Mouse (Mus musculus): Measurements from ENCODE around the gene Stk39. TPM values are rescaled to one million over a fixed set of nuclear protein-coding genes. Genes with fewer than 3 reads are reported as not detected.

The Stk39 gene
- polyA plus RNA-seq, 1 experiment from 2014 or later = 26.9 TPM

GRCm38 (mm10) chr2:68387824-68388582 lies 84.1 kb downstream of the Stk39 start:
- Histone ChIP-seq H3K27me3 (replicated peaks; ENCODE audit: control insufficient read depth, insufficient read depth, low read length) (no peaks in the 10 kb centered on the region), H3K4me2 (ENCODE audit: low read depth, low read length) (no peak overlapping the region), H3K4me3 (ENCODE audit: low read depth, low read length) (no peak overlapping the region), H3K4me1 (ENCODE audit: control insufficient read depth, insufficient read depth, low read length) (no peaks in the 10 kb centered on the region; the same call in 1 of the 2 replicates), H3K9ac (ENCODE audit: low read depth, low read length) (no peak overlapping the region), H3K9me3 (ENCODE audit: control insufficient read depth, low read length) (no peaks in the 10 kb centered on the region), H3K36me3 (ENCODE audit: control insufficient read depth, insufficient read depth, low read length) (peaks cover 17% of the 10 kb centered on the region; the same call in 1 of the 2 replicates), H3K27ac (replicated peaks; ENCODE audit: low read depth, low read length) (no peak overlapping the region)
- WGBS = 86% methylated on average over 14 of the region's 14 CpGs
- DNase-seq (ENCODE audit: low spot score) = no peak
- no peak for ATAC-seq (ENCODE audit: low read depth)

- Histone ChIP-seq H3K27ac (replicated peaks; ENCODE audit: low read depth, low read length) (no peak overlapping the region), H3K4me3 (ENCODE audit: low read depth, low read length) (no peak overlapping the region), H3K27me3 (replicated peaks; ENCODE audit: control insufficient read depth, insufficient read depth, low read length) (no peaks in the 10 kb centered on the region), H3K9me3 (ENCODE audit: control insufficient read depth, low read length) (no peaks in the 10 kb centered on the region), H3K4me2 (ENCODE audit: low read depth, low read length) (no peak overlapping the region), H3K36me3 (ENCODE audit: control insufficient read depth, insufficient read depth, low read length) (peaks cover 17% of the 10 kb centered on the region; the same call in 1 of the 2 replicates), H3K4me1 (ENCODE audit: control insufficient read depth, insufficient read depth, low read length) (peaks cover 3% of the 10 kb centered on the region; the same call in 1 of the 2 replicates), H3K9ac (ENCODE audit: low read depth, low read length) (no peak overlapping the region)
- ATAC-seq (ENCODE audit: low read depth) = no peak
- 66% methylated on average over 10 of the region's 10 CpGs for WGBS
- no peak for DNase-seq (ENCODE audit: low spot score)
These were observed 85.7 kb downstream of the Stk39 start for GRCm38 (mm10) chr2:68386313-68386863.

- H3K27ac ChIP-seq (replicated peaks; ENCODE audit: low read depth, low read length) = no peak overlapping the region
- no peak overlapping the region for H3K4me2 ChIP-seq (ENCODE audit: low read depth, low read length)
- H3K4me1 ChIP-seq (ENCODE audit: control insufficient read depth, insufficient read depth, low read length) = peaks cover 3% of the 10 kb centered on the region; the same call in 1 of the 2 replicates
- H3K4me3 ChIP-seq (ENCODE audit: low read depth, low read length) = no peak overlapping the region
- H3K9ac ChIP-seq (ENCODE audit: low read depth, low read length) = no peak overlapping the region
- no peaks in the 10 kb centered on the region for H3K27me3 ChIP-seq (replicated peaks; ENCODE audit: control insufficient read depth, insufficient read depth, low read length)
- ATAC-seq (ENCODE audit: low read depth) (0 out of 2 replicates have a peak, but pooled peaks have one; percentile 32), DNase-seq (ENCODE audit: low spot score) (no peak)
- peaks cover 16% of the 10 kb centered on the region; the same call in 1 of the 2 replicates for H3K36me3 ChIP-seq (ENCODE audit: control insufficient read depth, insufficient read depth, low read length)
- no peaks in the 10 kb centered on the region for H3K9me3 ChIP-seq (ENCODE audit: control insufficient read depth, low read length)
- WGBS = 79% methylated on average over 9 of the region's 9 CpGs
These were observed 86.3 kb downstream of the Stk39 start for GRCm38 (mm10) chr2:68385654-68386312.

GRCm38 (mm10) chr2:68383964-68384363 lies 88.1 kb downstream of the Stk39 start:
- 72% methylated on average over 4 of the region's 4 CpGs for WGBS
- Histone ChIP-seq H3K9ac (ENCODE audit: low read depth, low read length) (no peak overlapping the region), H3K27ac (replicated peaks; ENCODE audit: low read depth, low read length) (no peak overlapping the region), H3K4me1 (ENCODE audit: control insufficient read depth, insufficient read depth, low read length) (peaks cover 15% of the 10 kb centered on the region; the same call in 1 of the 2 replicates), H3K9me3 (ENCODE audit: control insufficient read depth, low read length) (no peaks in the 10 kb centered on the region), H3K4me3 (ENCODE audit: low read depth, low read length) (no peak overlapping the region), H3K27me3 (replicated peaks; ENCODE audit: control insufficient read depth, insufficient read depth, low read length) (no peaks in the 10 kb centered on the region), H3K36me3 (ENCODE audit: control insufficient read depth, insufficient read depth, low read length) (0 out of 2 replicates have a peak, but pooled peaks cover 7% of the 10 kb centered on the region), H3K4me2 (ENCODE audit: low read depth, low read length) (no peak overlapping the region)
- ATAC-seq (ENCODE audit: low read depth) (no peak), DNase-seq (ENCODE audit: low spot score) (no peak)

- Histone ChIP-seq H3K27ac (replicated peaks; ENCODE audit: low read depth, low read length) (no peak overlapping the region), H3K36me3 (ENCODE audit: control insufficient read depth, insufficient read depth, low read length) (0 out of 2 replicates have a peak, but pooled peaks cover 2% of the 10 kb centered on the region), H3K27me3 (replicated peaks; ENCODE audit: control insufficient read depth, insufficient read depth, low read length) (no peaks in the 10 kb centered on the region), H3K4me2 (ENCODE audit: low read depth, low read length) (no peak overlapping the region), H3K4me1 (ENCODE audit: control insufficient read depth, insufficient read depth, low read length) (peaks cover 22% of the 10 kb centered on the region), H3K9ac (ENCODE audit: low read depth, low read length) (no peak overlapping the region), H3K4me3 (ENCODE audit: low read depth, low read length) (no peak overlapping the region), H3K9me3 (ENCODE audit: control insufficient read depth, low read length) (no peaks in the 10 kb centered on the region)
- DNase-seq (ENCODE audit: low spot score) (no peak), ATAC-seq (ENCODE audit: low read depth) (no peak)
- 47% methylated on average over 11 of the region's 11 CpGs for WGBS
These were observed 89.5 kb downstream of the Stk39 start for GRCm38 (mm10) chr2:68382394-68383059.

- DNase-seq (ENCODE audit: low spot score) = no peak
- Histone ChIP-seq H3K27ac (replicated peaks; ENCODE audit: low read depth, low read length) (no peak overlapping the region), H3K36me3 (ENCODE audit: control insufficient read depth, insufficient read depth, low read length) (no peaks in the 10 kb centered on the region), H3K27me3 (replicated peaks; ENCODE audit: control insufficient read depth, insufficient read depth, low read length) (no peaks in the 10 kb centered on the region), H3K4me3 (ENCODE audit: low read depth, low read length) (no peak overlapping the region), H3K4me1 (ENCODE audit: control insufficient read depth, insufficient read depth, low read length) (peaks cover 22% of the 10 kb centered on the region), H3K9ac (ENCODE audit: low read depth, low read length) (no peak overlapping the region), H3K4me2 (ENCODE audit: low read depth, low read length) (no peak overlapping the region), H3K9me3 (ENCODE audit: control insufficient read depth, low read length) (no peaks in the 10 kb centered on the region)
- no peak for ATAC-seq (ENCODE audit: low read depth)
- WGBS = 73% methylated on average over 4 of the region's 4 CpGs
These were observed 90.2 kb downstream of the Stk39 start for GRCm38 (mm10) chr2:68381881-68382280.

- Histone ChIP-seq H3K9me3 (ENCODE audit: control insufficient read depth, low read length) (no peaks in the 10 kb centered on the region), H3K36me3 (ENCODE audit: control insufficient read depth, insufficient read depth, low read length) (no peaks in the 10 kb centered on the region), H3K27me3 (replicated peaks; ENCODE audit: control insufficient read depth, insufficient read depth, low read length) (no peaks in the 10 kb centered on the region), H3K4me1 (ENCODE audit: control insufficient read depth, insufficient read depth, low read length) (peaks cover 22% of the 10 kb centered on the region), H3K9ac (ENCODE audit: low read depth, low read length) (no peak overlapping the region), H3K4me2 (ENCODE audit: low read depth, low read length) (no peak overlapping the region), H3K27ac (replicated peaks; ENCODE audit: low read depth, low read length) (no peak overlapping the region), H3K4me3 (ENCODE audit: low read depth, low read length) (no peak overlapping the region)
- 45% methylated on average over 5 of the region's 6 CpGs for WGBS
- ATAC-seq (ENCODE audit: low read depth) (no peak), DNase-seq (ENCODE audit: low spot score) (peak; percentile 29)
These were observed 90.9 kb downstream of the Stk39 start for GRCm38 (mm10) chr2:68381205-68381604.

GRCm38 (mm10) chr2:68379631-68380030 lies 92.4 kb downstream of the Stk39 start:
- peak; percentile 71 for DNase-seq (ENCODE audit: low spot score)
- WGBS = 34% methylated on average over 11 of the region's 11 CpGs
- Histone ChIP-seq H3K36me3 (ENCODE audit: control insufficient read depth, insufficient read depth, low read length) (no peaks in the 10 kb centered on the region), H3K9ac (ENCODE audit: low read depth, low read length) (no peak overlapping the region), H3K9me3 (ENCODE audit: control insufficient read depth, low read length) (no peaks in the 10 kb centered on the region), H3K4me3 (ENCODE audit: low read depth, low read length) (no peak overlapping the region), H3K4me1 (ENCODE audit: control insufficient read depth, insufficient read depth, low read length) (peaks cover 22% of the 10 kb centered on the region), H3K27ac (replicated peaks; ENCODE audit: low read depth, low read length) (no peak overlapping the region; the same call in 1 of the 2 replicates), H3K4me2 (ENCODE audit: low read depth, low read length) (no peak overlapping the region), H3K27me3 (replicated peaks; ENCODE audit: control insufficient read depth, insufficient read depth, low read length) (no peaks in the 10 kb centered on the region)
- ATAC-seq (ENCODE audit: low read depth) = peak; percentile 61
